11 mouse cellular contexts compared by ENCODE assay signal in genomic region chr9:63087195-63087594, GRCm38 (mm10).
"Had no signal": no experiment of that assay in that cellular context is flagged by ENCODE, and none has a peak within 500 bp of the region (broad histone marks: within the 10 kb centered on the region; RNA-seq: fewer than 3 reads in every experiment).

No protein-coding gene starts in this region.

- DNase-seq: heart, adult 11 months; heart, adult 2 months; heart, postnatal 14 days; heart, postnatal 36 days; kidney, adult 11 months; kidney, adult 2 months; kidney, adult 9 months; kidney, postnatal 14 days; kidney, postnatal 36 days; liver; liver, embryonic 13.5 days had no signal
